Mouse (Mus musculus) thymus, adult 2 months (tissue): ENCODE measurements around the gene Evi2. TPM values are rescaled to one million over a fixed set of nuclear protein-coding genes. Genes with fewer than 3 reads are reported as not detected.
A peak's percentile ranks its signal among the peaks of the same experiment; 100 is the strongest.

ENCODE experiments used
- DNase-seq: peaks from one replicate; pipeline ENCODE4 v3.0.0; 2021
- H3K27ac ChIP-seq: fragments of 200-500 bp; 2 replicates; pipeline ENCODE4 v1.5.1; 2012; ENCODE audit warnings: low read length, control low read depth; ENCODE audit not compliant: control insufficient read depth, insufficient read depth
- H3K27me3 ChIP-seq: fragments of 200-500 bp; 2 replicates; pipeline ENCODE4 v1.6.1; 2012; ENCODE audit warnings: mild to moderate bottlenecking, low read length, moderate library complexity, mixed read lengths; ENCODE audit not compliant: control insufficient read depth, insufficient read depth
- H3K36me3 ChIP-seq: fragments of 200-500 bp; 2 replicates; pipeline ENCODE4 v1.6.1; 2012; ENCODE audit warnings: mild to moderate bottlenecking, low read length, moderate library complexity; ENCODE audit not compliant: control insufficient read depth, insufficient read depth
- H3K4me1 ChIP-seq: fragments of 200-500 bp; replicated peaks from 2 replicates; pipeline ENCODE4 v1.6.1; 2012; ENCODE audit warnings: low read length; ENCODE audit not compliant: control insufficient read depth, insufficient read depth
- H3K4me3 ChIP-seq: fragments of 200-500 bp; 2 replicates; pipeline ENCODE4 v1.5.1; 2012; ENCODE audit warnings: mild to moderate bottlenecking, low read length, control low read depth, moderate library complexity; ENCODE audit not compliant: control insufficient read depth, insufficient read depth
- CTCF ChIP-seq: fragments of 200-500 bp; IDR thresholded peaks from 2 replicates; pipeline ENCODE4 v1.5.1; 2012; ENCODE audit warnings: mild to moderate bottlenecking, control low read depth, low read length, moderate library complexity, borderline replicate concordance; ENCODE audit not compliant: control insufficient read depth, poor library complexity, insufficient read depth; ENCODE audit errors: extremely low read depth
- POLR2A ChIP-seq: fragments of 200-500 bp; IDR thresholded peaks from 2 replicates; pipeline ENCODE4 v1.6.1; 2012; ENCODE audit warnings: mild to moderate bottlenecking, low read length, control low read depth, moderate library complexity; ENCODE audit not compliant: control insufficient read depth, poor library complexity, insufficient read depth; ENCODE audit errors: extremely low read depth
- WGBS: fragments of 180-500 bp; shearing (Covaris S2); methylation state at CpG from one replicate; pipeline ENCODE4 v1.1.7; 2018; 5-methylcytosine and 5-hydroxymethylcytosine counted together
- polyA plus RNA-seq: library from polyadenylated mRNA; depleted of rRNA; stranded (reverse); fragments of >200 nt; gene quantifications from 2 replicates; pipeline ENCODE4 v1.2.3, GENCODE M21; 2012; rRNA removed

Evi2 gene
- 3.5 and 3.6 TPM in 2 replicates for polyA plus RNA-seq

DNA sequence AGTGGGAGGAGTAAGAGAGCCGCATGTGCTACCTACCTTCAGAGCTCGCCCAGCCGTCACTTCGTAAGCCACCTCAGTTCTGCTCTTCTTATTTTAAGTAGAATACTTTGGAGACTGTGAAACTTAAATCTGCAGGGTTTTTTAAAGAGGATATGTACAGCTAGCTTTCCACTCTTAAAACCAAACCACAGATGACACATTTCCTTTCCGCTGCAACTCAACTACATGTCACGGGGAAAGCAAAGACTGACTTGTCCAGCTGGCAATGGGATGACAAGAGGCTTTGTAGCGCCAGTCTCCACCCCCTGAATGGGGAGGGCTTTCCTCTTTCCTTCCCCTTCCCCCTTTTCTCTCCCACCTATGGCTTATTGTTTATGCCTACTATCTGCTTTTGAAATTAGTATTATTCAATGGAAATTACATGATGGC lies at the start of gene Evi2, which contains the start of gene Evi2a:
Evi2 (minus strand) TSS at position 257 of the 429 bp plus-strand sequence.
Evi2a (minus strand) TSS at position 277 of the 429 bp plus-strand sequence.
- WGBS = 6% methylated on average over 7 of the region's 7 CpGs
- H3K4me1 ChIP-seq = peaks cover 23% of the 10 kb centered on the region
- peak within 1 kb of the TSS; percentile 75 for H3K27ac ChIP-seq
- peak; percentile 33 for DNase-seq
- H3K4me3 ChIP-seq = no peak within 1 kb of the TSS
- no peaks in the 10 kb centered on the region for H3K27me3 ChIP-seq
- no peak for TF ChIP-seq POLR2A
- TF ChIP-seq CTCF = no peak
- no peaks in the 10 kb centered on the region for H3K36me3 ChIP-seq

DNA sequence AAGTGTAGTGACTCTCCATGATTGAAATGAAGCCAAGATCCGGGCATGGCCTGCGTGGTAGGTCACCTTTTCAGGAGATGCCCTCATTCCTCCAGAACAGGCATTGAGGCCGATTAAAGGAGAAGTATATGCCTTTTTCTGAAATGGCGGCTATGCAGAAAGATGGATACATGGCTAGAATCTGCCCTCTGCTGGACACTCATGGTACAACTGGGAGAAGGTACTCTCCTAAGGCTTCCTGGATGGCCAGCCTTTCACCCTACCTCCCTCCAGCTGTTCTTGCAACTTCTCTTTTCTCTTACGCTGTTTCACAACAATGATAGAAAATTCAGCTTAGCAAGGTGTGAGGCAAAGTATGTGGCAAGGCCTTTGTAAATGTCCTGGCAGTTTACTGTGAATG lies 47.4 kb upstream of the Evi2 start:
- 12% methylated on average over 5 of the region's 5 CpGs for WGBS
- no peak overlapping the region for H3K27ac ChIP-seq
- H3K36me3 ChIP-seq = no peaks in the 10 kb centered on the region

DNA sequence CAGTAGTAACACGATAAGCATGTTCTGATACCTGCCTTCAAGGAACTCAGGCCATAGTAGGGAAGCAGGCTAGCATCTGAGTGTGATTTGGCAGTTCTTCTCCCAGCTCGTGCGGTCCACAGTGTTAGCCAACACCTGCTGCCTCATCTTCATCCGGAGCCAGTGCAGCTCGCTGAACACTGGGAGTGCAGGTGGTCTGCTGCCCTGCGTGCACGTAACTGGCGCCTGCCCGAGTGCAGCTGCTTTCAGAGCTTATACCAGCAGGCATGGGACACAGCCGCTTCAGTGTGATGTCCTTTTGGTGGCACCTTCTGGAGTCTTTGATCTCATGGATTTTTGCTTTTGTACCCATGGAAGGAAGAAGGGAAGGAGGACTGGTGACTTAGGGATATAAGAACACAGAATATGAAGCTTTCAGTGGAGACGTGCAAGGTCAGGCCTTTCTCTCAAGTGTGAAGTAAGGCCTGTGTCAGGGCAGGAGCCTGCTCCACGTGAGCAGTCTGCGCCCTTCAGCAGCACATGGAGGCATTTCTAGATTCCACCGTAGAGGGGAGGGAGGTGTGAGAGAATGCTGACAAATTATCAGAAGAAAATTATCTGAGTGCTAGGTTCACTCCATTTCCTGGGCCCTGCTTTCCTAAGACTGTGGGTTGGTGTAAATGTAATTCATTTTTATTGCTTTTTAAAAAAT lies 45.1 kb upstream of the Evi2 start:
- Histone ChIP-seq H3K4me1 (no peaks in the 10 kb centered on the region), H3K27me3 (no peaks in the 10 kb centered on the region), H3K27ac (no peak overlapping the region), H3K36me3 (no peaks in the 10 kb centered on the region), H3K4me3 (no peak overlapping the region)
- 88% methylated on average over 14 of the region's 14 CpGs for WGBS
- TF ChIP-seq CTCF = no peak
- TF ChIP-seq POLR2A = no peak
- DNase-seq = no peak

More for the DNA sequence above, 47.4 kb upstream of the Evi2 start:
- no peaks in the 10 kb centered on the region for H3K4me1 ChIP-seq
- peak; percentile 86 for DNase-seq
- TF ChIP-seq CTCF = no peak
- no peak for TF ChIP-seq POLR2A
- no peaks in the 10 kb centered on the region for H3K27me3 ChIP-seq
- no peak overlapping the region for H3K4me3 ChIP-seq

DNA sequence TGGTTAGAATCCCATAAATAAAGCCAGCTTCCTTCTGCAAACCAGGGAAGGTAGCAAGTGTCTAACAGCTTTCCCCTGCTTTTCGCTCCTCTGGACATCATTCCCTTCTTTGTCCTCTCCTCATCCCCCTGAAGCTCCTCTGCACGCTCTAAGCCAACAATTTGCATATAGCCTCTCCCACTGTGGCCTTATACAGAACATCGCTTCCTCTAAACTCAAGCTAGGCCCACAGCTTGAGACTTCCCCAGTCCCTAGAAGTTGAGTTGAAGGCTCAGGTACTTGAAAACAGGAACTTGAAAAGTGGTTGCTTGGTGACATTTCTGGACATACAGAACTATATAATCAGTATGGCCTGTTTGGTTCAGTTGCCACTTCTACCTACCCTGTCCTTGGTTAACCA lies 43.4 kb upstream of the Evi2 start:
- DNase-seq = no peak

DNA sequence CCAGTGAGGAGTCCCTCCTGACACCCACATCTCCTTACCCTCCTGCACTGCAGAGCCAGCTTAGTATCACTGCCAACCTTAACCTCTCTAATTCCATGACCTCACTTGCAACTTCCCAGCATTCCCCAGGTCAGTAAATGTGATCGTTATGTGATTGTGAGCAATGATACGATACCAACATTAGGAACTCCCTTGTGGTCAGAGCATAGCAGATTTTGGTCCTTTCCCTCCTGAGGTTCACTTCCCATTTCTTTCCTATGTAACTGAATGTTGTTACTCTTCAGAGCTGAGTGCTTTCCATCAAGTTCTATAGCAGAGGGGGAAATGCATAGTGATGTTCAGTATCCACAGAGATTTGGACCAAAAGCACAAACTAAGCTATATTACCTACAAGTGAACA lies 39.9 kb upstream of the Evi2 start:
- Histone ChIP-seq H3K27ac (no peak overlapping the region), H3K4me1 (no peaks in the 10 kb centered on the region), H3K36me3 (peaks cover 10% of the 10 kb centered on the region; the same call in 1 of the 2 replicates), H3K4me3 (no peak overlapping the region), H3K27me3 (no peaks in the 10 kb centered on the region)
- no peak for DNase-seq
- TF ChIP-seq POLR2A (no peak), CTCF (no peak)
- WGBS = 90% methylated on average over 2 of the region's 2 CpGs

More for the DNA sequence above, 43.4 kb upstream of the Evi2 start:
- H3K27ac ChIP-seq = no peak overlapping the region
- no peak for TF ChIP-seq POLR2A
- no peak for TF ChIP-seq CTCF
- no peak overlapping the region for H3K4me3 ChIP-seq
- no peaks in the 10 kb centered on the region for H3K27me3 ChIP-seq
- no peaks in the 10 kb centered on the region for H3K36me3 ChIP-seq
- WGBS = 80% methylated on average over 3 of the region's 3 CpGs
- no peaks in the 10 kb centered on the region for H3K4me1 ChIP-seq

DNA sequence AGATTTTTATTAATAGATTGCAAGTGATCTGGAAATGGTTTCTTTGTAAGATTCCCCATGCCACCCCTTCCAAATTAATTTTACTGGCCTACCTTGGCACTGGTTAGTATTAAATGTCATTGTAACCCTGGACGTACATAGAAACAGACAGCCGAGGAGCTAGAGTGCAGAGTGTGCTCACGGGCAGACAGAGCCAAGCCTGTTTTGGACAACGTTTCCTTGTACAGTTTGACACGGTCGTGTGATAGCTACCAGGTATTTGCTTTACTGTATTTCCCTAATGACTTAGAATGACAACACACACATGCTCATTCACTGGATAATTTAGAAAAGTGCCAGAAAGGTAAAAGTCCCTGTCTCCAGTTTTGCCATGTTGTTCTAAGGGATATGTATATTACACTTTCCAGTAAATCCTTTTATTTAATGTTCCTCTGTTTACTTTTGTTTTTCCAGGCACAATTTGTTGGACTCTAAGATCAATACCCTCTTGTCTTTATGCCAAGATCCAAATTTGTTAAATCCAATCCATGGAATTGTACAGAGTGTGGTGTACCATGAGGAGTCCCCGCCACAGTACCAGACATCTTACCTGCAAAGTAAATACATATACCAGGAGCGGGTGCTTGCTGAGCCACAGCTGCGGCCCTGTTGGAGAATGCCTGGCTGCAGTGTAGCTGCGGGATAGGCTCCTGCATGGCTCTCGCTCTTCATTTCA lies 38.0 kb upstream of the Evi2 start:
- no peaks in the 10 kb centered on the region for H3K4me1 ChIP-seq
- H3K27me3 ChIP-seq = no peaks in the 10 kb centered on the region
- no peak overlapping the region for H3K4me3 ChIP-seq
- peaks cover 11% of the 10 kb centered on the region; the same call in 1 of the 2 replicates for H3K36me3 ChIP-seq
- WGBS = 97% methylated on average over 11 of the region's 11 CpGs
- DNase-seq = no peak
- H3K27ac ChIP-seq = no peak overlapping the region
- no peak for TF ChIP-seq POLR2A
- TF ChIP-seq CTCF = no peak
